21 mouse cellular contexts compared by ENCODE assay signal in genomic region chr10:92937741-92938285, GRCm38 (mm10).
DNase-seq lines count a peak whose midpoint lies in the region; ATAC-seq and TF ChIP-seq lines count a peak whose summit lies in the region.
"Had no signal": no experiment of that assay in that cellular context is flagged by ENCODE, and none has a peak within 500 bp of the region (broad histone marks: within the 10 kb centered on the region; RNA-seq: fewer than 3 reads in every experiment).

No protein-coding gene starts in this region.

- H3K4me2 ChIP-seq in embryonic facial prominence, embryonic 11.5 days (ENCODE audit: low read depth, low read length): no peak overlapping the region
- H3K4me2 ChIP-seq in hindbrain, embryonic 11.5 days (replicated peaks; ENCODE audit: low read depth, low read length): no peak overlapping the region
- no peak overlapping the region for H3K4me2 ChIP-seq in limb, embryonic 14.5 days (replicated peaks; ENCODE audit: low read depth, low read length, severe bottlenecking)
- H3K4me2 ChIP-seq: heart, embryonic 12.5 days; liver, embryonic 12.5 days; stomach, embryonic 15.5 days had no signal

- no peaks in the 10 kb centered on the region for H3K9me3 ChIP-seq in embryonic facial prominence, embryonic 11.5 days (replicated peaks; ENCODE audit: control insufficient read depth, low read length)
- H3K9me3 ChIP-seq in embryonic facial prominence, embryonic 10.5 days: no peaks in the 10 kb centered on the region
- H3K9me3 ChIP-seq in hindbrain, embryonic 10.5 days: no peaks in the 10 kb centered on the region
- H3K9me3 ChIP-seq in hindbrain, embryonic 11.5 days (ENCODE audit: control insufficient read depth, low read length): no peaks in the 10 kb centered on the region
- H3K9me3 ChIP-seq in limb, embryonic 14.5 days (ENCODE audit: control insufficient read depth, low read length): no peaks in the 10 kb centered on the region
- H3K9me3 ChIP-seq: forebrain, embryonic 10.5 days; heart, embryonic 12.5 days; liver, embryonic 12.5 days; megakaryocyte, embryonic 14.5 days; stomach, embryonic 15.5 days had no signal

- no peaks in the 10 kb centered on the region for H3K4me1 ChIP-seq in embryonic facial prominence, embryonic 11.5 days (ENCODE audit: control insufficient read depth, insufficient read depth, low read length)
- peaks cover 7% of the 10 kb centered on the region; the same call in 1 of the 2 replicates for H3K4me1 ChIP-seq in embryonic facial prominence, embryonic 10.5 days
- H3K4me1 ChIP-seq in hindbrain, embryonic 10.5 days (replicated peaks): no peaks in the 10 kb centered on the region
- H3K4me1 ChIP-seq in hindbrain, embryonic 11.5 days (replicated peaks; ENCODE audit: control insufficient read depth, insufficient read depth, low read length): no peaks in the 10 kb centered on the region
- H3K4me1 ChIP-seq in limb, embryonic 14.5 days (ENCODE audit: control insufficient read depth, insufficient read depth, low read length): peaks cover 16% of the 10 kb centered on the region
- H3K4me1 ChIP-seq: liver, embryonic 12.5 days; megakaryocyte, embryonic 14.5 days; stomach, embryonic 15.5 days had no signal

- TF ChIP-seq POLR2A in limb, embryonic 14.5 days (IDR thresholded peaks at IDR 0.05; ENCODE audit: borderline replicate concordance, extremely low read depth, insufficient read depth, insufficient read length): no peak

- H3K27ac ChIP-seq in embryonic facial prominence, embryonic 11.5 days (replicated peaks; ENCODE audit: low read depth, low read length): no peak overlapping the region
- no peak overlapping the region for H3K27ac ChIP-seq in embryonic facial prominence, embryonic 10.5 days (replicated peaks)
- H3K27ac ChIP-seq in hindbrain, embryonic 10.5 days: no peak overlapping the region
- H3K27ac ChIP-seq in hindbrain, embryonic 11.5 days (ENCODE audit: low read depth, low read length): no peak overlapping the region
- no peak overlapping the region for H3K27ac ChIP-seq in limb, embryonic 14.5 days (replicated peaks; ENCODE audit: low read depth, low read length)
- H3K27ac ChIP-seq: forebrain, embryonic 10.5 days; liver, embryonic 12.5 days; stomach, embryonic 15.5 days had no signal

- no peak overlapping the region for H3K9ac ChIP-seq in embryonic facial prominence, embryonic 11.5 days (replicated peaks; ENCODE audit: low read length)
- H3K9ac ChIP-seq in hindbrain, embryonic 11.5 days (ENCODE audit: low read depth, low read length): no peak overlapping the region
- no peak overlapping the region for H3K9ac ChIP-seq in limb, embryonic 14.5 days (ENCODE audit: low read depth, low read length, severe bottlenecking)
- H3K9ac ChIP-seq: forebrain, postnatal 0 days; heart, embryonic 12.5 days; liver, embryonic 12.5 days; stomach, embryonic 15.5 days had no signal

- no peak overlapping the region for H3K4me3 ChIP-seq in embryonic facial prominence, embryonic 11.5 days (ENCODE audit: low read depth, low read length)
- no peak overlapping the region for H3K4me3 ChIP-seq in embryonic facial prominence, embryonic 10.5 days
- H3K4me3 ChIP-seq in hindbrain, embryonic 10.5 days: no peak overlapping the region
- H3K4me3 ChIP-seq in hindbrain, embryonic 11.5 days (ENCODE audit: low read depth, low read length): no peak overlapping the region
- H3K4me3 ChIP-seq in limb, embryonic 14.5 days (replicated peaks; ENCODE audit: low read length): no peak overlapping the region
- H3K4me3 ChIP-seq: forebrain, embryonic 10.5 days; heart, embryonic 12.5 days; liver, embryonic 12.5 days; megakaryocyte, embryonic 14.5 days; stomach, embryonic 15.5 days had no signal

- 55% methylated on average over 10 of the region's 10 CpGs for WGBS in embryonic facial prominence, embryonic 11.5 days
- WGBS in embryonic facial prominence, embryonic 10.5 days: 62% methylated on average over 10 of the region's 10 CpGs
- 73% methylated on average over 10 of the region's 10 CpGs for WGBS in hindbrain, embryonic 10.5 days
- WGBS in hindbrain, embryonic 11.5 days: 69% methylated on average over 10 of the region's 10 CpGs
- WGBS in limb, embryonic 14.5 days: 31% methylated on average over 10 of the region's 10 CpGs

- no peak for ATAC-seq in embryonic facial prominence, embryonic 11.5 days (replicated peaks; ENCODE audit: insufficient number of reproducible peaks, low FRiP score, low TSS enrichment, low read depth)
- no peak for ATAC-seq in hindbrain, embryonic 11.5 days (ENCODE audit: low FRiP score)
- ATAC-seq in limb, embryonic 14.5 days (ENCODE audit: low FRiP score, low read depth): 0 out of 2 replicates have a peak, but pooled peaks have one; percentile 34
- ATAC-seq: forebrain, postnatal 0 days; hindbrain, embryonic 16.5 days; intestine, embryonic 16.5 days; liver, embryonic 12.5 days; midbrain, embryonic 16.5 days had no signal

- peak; percentile 15 for DNase-seq in embryonic facial prominence, embryonic 11.5 days (ENCODE audit: low spot score)
- DNase-seq in embryonic facial prominence, embryonic 10.5 days (ENCODE audit: low spot score): no peak
- DNase-seq in hindbrain, embryonic 10.5 days (ENCODE audit: low spot score): peak; percentile 4
- DNase-seq in hindbrain, embryonic 11.5 days (ENCODE audit: low spot score): no peak
- peak; percentile 3 for DNase-seq in NIH3T3 (ENCODE audit: low read depth)
- no peak for DNase-seq in limb, embryonic 14.5 days (ENCODE audit: low spot score)
- DNase-seq in c-Kit-positive CD71-positive TER-119-positive erythroid progenitor cells, embryonic 14.5 days (ENCODE audit: low spot score): no peak
- DNase-seq: cerebellum, adult 11 months; cerebellum, postnatal 10 days; forebrain, postnatal 0 days; lung, adult 2 months; right cerebral cortex, postnatal 14 days; thymus, adult 18-20 months had no signal

- no peaks in the 10 kb centered on the region for H3K36me3 ChIP-seq in embryonic facial prominence, embryonic 11.5 days (replicated peaks; ENCODE audit: control insufficient read depth, insufficient read depth, low read depth, low read length)
- no peaks in the 10 kb centered on the region for H3K36me3 ChIP-seq in embryonic facial prominence, embryonic 10.5 days (replicated peaks)
- H3K36me3 ChIP-seq in hindbrain, embryonic 10.5 days: no peaks in the 10 kb centered on the region
- H3K36me3 ChIP-seq in hindbrain, embryonic 11.5 days (ENCODE audit: control insufficient read depth, insufficient read depth, low read length): no peaks in the 10 kb centered on the region
- no peaks in the 10 kb centered on the region for H3K36me3 ChIP-seq in limb, embryonic 14.5 days (ENCODE audit: control insufficient read depth, insufficient read depth, low read length)
- H3K36me3 ChIP-seq: forebrain, embryonic 10.5 days; heart, embryonic 12.5 days; liver, embryonic 12.5 days; stomach, embryonic 15.5 days had no signal

- no peaks in the 10 kb centered on the region for H3K27me3 ChIP-seq in embryonic facial prominence, embryonic 11.5 days (ENCODE audit: control insufficient read depth, insufficient read depth, low read length)
- H3K27me3 ChIP-seq in embryonic facial prominence, embryonic 10.5 days (replicated peaks; ENCODE audit: low read depth, poor library complexity, severe bottlenecking): no peaks in the 10 kb centered on the region
- no peaks in the 10 kb centered on the region for H3K27me3 ChIP-seq in hindbrain, embryonic 10.5 days (ENCODE audit: insufficient read depth, poor library complexity, severe bottlenecking)
- H3K27me3 ChIP-seq in hindbrain, embryonic 11.5 days (ENCODE audit: control insufficient read depth, insufficient read depth, low read length): no peaks in the 10 kb centered on the region
- no peaks in the 10 kb centered on the region for H3K27me3 ChIP-seq in limb, embryonic 14.5 days (ENCODE audit: control insufficient read depth, insufficient read depth, low read length)
- H3K27me3 ChIP-seq: heart, embryonic 12.5 days; liver, embryonic 12.5 days; megakaryocyte, embryonic 14.5 days; stomach, embryonic 15.5 days had no signal

Comparison
In these comparisons a context has a peak if more than half of its experiments do, and no peak if none do; other contexts are left out.
1. DNase-seq: peak in embryonic facial prominence, embryonic 11.5 days (single experiment), hindbrain, embryonic 10.5 days (single experiment) and NIH3T3 (single experiment); none in embryonic facial prominence, embryonic 10.5 days (single experiment), hindbrain, embryonic 11.5 days (single experiment), limb, embryonic 14.5 days (single experiment) and c-Kit-positive CD71-positive TER-119-positive erythroid progenitor cells, embryonic 14.5 days (single experiment).